ENCODE assay signal across 30 mouse cellular contexts in the genomic region with DNA sequence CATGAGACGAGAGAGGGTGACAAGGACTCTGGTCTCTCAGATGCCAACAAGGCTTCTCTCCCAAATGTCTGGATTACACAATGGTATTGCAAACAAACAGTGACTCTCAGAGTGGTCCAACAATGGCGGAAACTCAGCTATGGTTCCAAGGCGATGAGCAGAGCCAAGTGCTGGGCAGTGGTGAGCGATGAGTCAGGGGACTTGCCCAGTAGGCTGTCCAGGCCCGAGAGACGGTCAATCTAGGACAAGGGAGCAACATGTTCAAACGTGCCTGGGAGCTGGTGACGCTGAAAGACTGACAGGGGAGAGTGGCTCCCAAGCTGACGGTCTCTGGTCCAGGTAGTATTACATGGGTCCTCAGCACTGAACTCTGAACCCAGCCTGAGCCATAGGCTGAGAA. TPM values are rescaled to one million over a fixed set of nuclear protein-coding genes. Genes with fewer than 3 reads are reported as not detected.
DNase-seq lines count a peak whose midpoint lies in the region; ATAC-seq and TF ChIP-seq lines count a peak whose summit lies in the region.
"Had no signal": no experiment of that assay in that cellular context is flagged by ENCODE, and none has a peak within 500 bp of the region (broad histone marks: within the 10 kb centered on the region; RNA-seq: fewer than 3 reads in every experiment).

No protein-coding gene starts in this region.

- TF ChIP-seq POLR2A in CH12.LX (IDR thresholded peaks at IDR 0.05; ENCODE audit: low read depth, low read length), result no peak
- no peak for TF ChIP-seq POLR2A in thymus, adult 2 months (IDR thresholded peaks at IDR 0.05; ENCODE audit: control insufficient read depth, extremely low read depth, insufficient read depth, low read length, poor library complexity)

- H3K9me3 ChIP-seq in CH12.LX (replicated peaks; ENCODE audit: low read length), result peaks cover 14% of the 10 kb centered on the region
- H3K9me3 ChIP-seq: embryonic facial prominence, embryonic 12.5 days; embryonic facial prominence, embryonic 15.5 days; forebrain, embryonic 12.5 days; forebrain, embryonic 15.5 days; heart, embryonic 10.5 days; heart, embryonic 13.5 days had no signal

- H3K27me3 ChIP-seq in CH12.LX (replicated peaks), result no peaks in the 10 kb centered on the region
- no peaks in the 10 kb centered on the region for H3K27me3 ChIP-seq in thymus, adult 2 months (ENCODE audit: control insufficient read depth, insufficient read depth, low read length)
- H3K27me3 ChIP-seq: embryonic facial prominence, embryonic 12.5 days; embryonic facial prominence, embryonic 15.5 days; forebrain, embryonic 15.5 days; heart, embryonic 13.5 days had no signal

- no peak overlapping the region for H3K9ac ChIP-seq in CH12.LX (ENCODE audit: insufficient read depth, low read depth)
- H3K9ac ChIP-seq: embryonic facial prominence, embryonic 12.5 days; embryonic facial prominence, embryonic 15.5 days; forebrain, embryonic 12.5 days; forebrain, embryonic 15.5 days; heart, embryonic 13.5 days; hindbrain, embryonic 14.5 days had no signal

- DNase-seq in lung, postnatal 36 days, result peak; percentile 15
- no peak for DNase-seq in lung, adult 18-20 months
- DNase-seq in CH12.LX (ENCODE audit: extremely low read depth), result no peak
- peak; percentile 33 for DNase-seq in NIH3T3 (ENCODE audit: low read depth)
- DNase-seq in skeletal muscle tissue, adult 2 months (ENCODE audit: low read depth, low spot score), result peak; percentile 18
- no peak for DNase-seq in thymus, adult 2 months
- DNase-seq: adrenal gland, postnatal 10 days; adrenal gland, postnatal 36 days; cerebellum, adult 18-20 months; cerebellum, adult 9-10 months; cerebellum, postnatal 14 days; gastrocnemius, postnatal 10 days; gastrocnemius, postnatal 36 days; heart, adult 2 months; heart, postnatal 14 days; heart, postnatal 4 days had no signal

- H3K36me3 ChIP-seq in CH12.LX (replicated peaks in 1 of 2; ENCODE audit: control insufficient read depth in 1 of 2, insufficient read depth in 1 of 2, low read length in 1 of 2), result no peaks in the 10 kb centered on the region
- H3K36me3 ChIP-seq in thymus, adult 2 months (ENCODE audit: control insufficient read depth, insufficient read depth, low read length), result no peaks in the 10 kb centered on the region
- H3K36me3 ChIP-seq: embryonic facial prominence, embryonic 12.5 days; embryonic facial prominence, embryonic 15.5 days; forebrain, embryonic 12.5 days; forebrain, embryonic 15.5 days; heart, embryonic 10.5 days; heart, embryonic 13.5 days had no signal

- no peaks in the 10 kb centered on the region for H3K79me2 ChIP-seq in CH12.LX (replicated peaks; ENCODE audit: control insufficient read depth, extremely low read depth, insufficient read depth, poor library complexity, severe bottlenecking)

- TF ChIP-seq CTCF in CH12.LX (conservative IDR thresholded peaks at IDR 0.05 in 1 of 2, IDR thresholded peaks at IDR 0.05 in 1 of 2; ENCODE audit: low read depth in 2 of 2, low read length in 2 of 2), result no peak
- TF ChIP-seq CTCF in thymus, adult 2 months (IDR thresholded peaks at IDR 0.05; ENCODE audit: borderline replicate concordance, control insufficient read depth, extremely low read depth, insufficient read depth, low read length, poor library complexity), result no peak

- H3K4me3 ChIP-seq in CH12.LX (replicated peaks in 1 of 3; ENCODE audit: low read depth in 2 of 3, low read length in 2 of 3, poor library complexity in 1 of 3), result no peak overlapping the region
- H3K4me3 ChIP-seq in thymus, adult 2 months (ENCODE audit: control insufficient read depth, insufficient read depth, low read length), result no peak overlapping the region
- H3K4me3 ChIP-seq: embryonic facial prominence, embryonic 12.5 days; embryonic facial prominence, embryonic 15.5 days; forebrain, embryonic 12.5 days; forebrain, embryonic 15.5 days; heart, adult 2 months; heart, embryonic 10.5 days; heart, embryonic 13.5 days had no signal

- ATAC-seq in frontal cortex, adult (ENCODE audit: low TSS enrichment), result no peak
- ATAC-seq: forebrain, embryonic 15.5 days; hindbrain, postnatal 0 days; inflammation-experienced regulatory T-cells, adult 6 months; intestine, embryonic 16.5 days; Patski had no signal

- no peak for TF ChIP-seq RAD21 in CH12.LX (IDR thresholded peaks at IDR 0.05; ENCODE audit: low read depth, low read length)

- TF ChIP-seq EP300 in CH12.LX (IDR thresholded peaks at IDR 0.05; ENCODE audit: low read length), result no peak

- 87% methylated on average over 9 of the region's 9 CpGs for WGBS in thymus, adult 2 months

- in situ Hi-C loops in CH12.LX (cut with MboI; ENCODE audit: low pct_ligation_motif_present, low pct_unique_long_range_greater_than_20kb, low sequenced_read_pairs), result no loop called here

- H3K4me2 ChIP-seq in CH12.LX (ENCODE audit: insufficient read depth, low read depth, poor library complexity, severe bottlenecking), result no peak overlapping the region
- H3K4me2 ChIP-seq: embryonic facial prominence, embryonic 12.5 days; embryonic facial prominence, embryonic 15.5 days; forebrain, embryonic 12.5 days; forebrain, embryonic 15.5 days; heart, embryonic 13.5 days; hindbrain, embryonic 14.5 days had no signal

- H3K27ac ChIP-seq in CH12.LX (ENCODE audit: insufficient read depth, low read depth), result no peak overlapping the region
- H3K27ac ChIP-seq in thymus, adult 2 months (ENCODE audit: control insufficient read depth, insufficient read depth, low read length), result no peak overlapping the region
- H3K27ac ChIP-seq: embryonic facial prominence, embryonic 12.5 days; embryonic facial prominence, embryonic 15.5 days; forebrain, embryonic 12.5 days; forebrain, embryonic 15.5 days; heart, adult 2 months; heart, embryonic 10.5 days; heart, embryonic 13.5 days; hindbrain, embryonic 14.5 days; hindbrain, postnatal 0 days had no signal

- dilution Hi-C loops in CH12.LX (cut with MboI; ENCODE audit: extremely low pct_ligation_motif_present, extremely low pct_unique_long_range_greater_than_20kb, low sequenced_read_pairs), result no loop called here

- peaks cover 23% of the 10 kb centered on the region in 2 experiments for H3K4me1 ChIP-seq in CH12.LX (ENCODE audit: control insufficient read depth in 1 of 2, insufficient read depth in 2 of 2)
- no peaks in the 10 kb centered on the region for H3K4me1 ChIP-seq in thymus, adult 2 months (replicated peaks; ENCODE audit: control insufficient read depth, insufficient read depth, low read length)
- H3K4me1 ChIP-seq: embryonic facial prominence, embryonic 12.5 days; embryonic facial prominence, embryonic 15.5 days; forebrain, embryonic 12.5 days; forebrain, embryonic 15.5 days; heart, embryonic 10.5 days; heart, embryonic 13.5 days had no signal

TF ChIP-seq in CH12.LX, 34 proteins besides CTCF, POLR2A, EP300 and RAD21:
- TF ChIP-seq ZC3H11A (IDR thresholded peaks at IDR 0.05; ENCODE audit: low read depth, low read length), result no peak
- no peak for TF ChIP-seq NRF1 (IDR thresholded peaks at IDR 0.05; ENCODE audit: low read depth, low read length)
- no peak for TF ChIP-seq MAX (IDR thresholded peaks at IDR 0.05; ENCODE audit: low read length)
- TF ChIP-seq CHD1 (IDR thresholded peaks at IDR 0.05; ENCODE audit: low read depth, low read length), result peak; percentile 68; the same call in 1 of the 2 replicates
- TF ChIP-seq IRF4 (IDR thresholded peaks at IDR 0.05; ENCODE audit: low read depth, low read length), result peak; percentile 18; the same call in 1 of the 2 replicates
- TF ChIP-seq JUN (IDR thresholded peaks at IDR 0.05; ENCODE audit: insufficient read depth, low read depth, low read length), result no peak
- no peak for TF ChIP-seq KAT2A (IDR thresholded peaks at IDR 0.05; ENCODE audit: insufficient replicate concordance, low read length)
- TF ChIP-seq BHLHE40 (IDR thresholded peaks at IDR 0.05; ENCODE audit: low read depth, low read length), result 0 out of 2 replicates have a peak, but pooled peaks have one; percentile 15
- no peak for TF ChIP-seq MAFK (IDR thresholded peaks at IDR 0.05; ENCODE audit: insufficient replicate concordance, low read length)
- no peak for TF ChIP-seq POLR2AphosphoS2 (IDR thresholded peaks at IDR 0.05; ENCODE audit: low read depth, low read length)
- TF ChIP-seq HCFC1 (IDR thresholded peaks at IDR 0.05; ENCODE audit: low read depth, low read length), result no peak
- peak; percentile 29; the same call in 1 of the 2 replicates for TF ChIP-seq TCF12 (IDR thresholded peaks at IDR 0.05; ENCODE audit: low read depth, low read length)

RNA-seq across cellular contexts. Expression of a gene that starts 9.1 kb away (rescaled TPM):
- total RNA-seq in CH12.LX (2012; rRNA removed) (11.8 and 12.8 TPM in 2 replicates), CH12.LX (2014; rRNA removed) (10.0 and 11.4 TPM in 2 replicates)
- polyA plus RNA-seq in CH12.LX (2012; ENCODE audit: insufficient read length, low read depth), result 16.4 and 21.0 TPM in 2 replicates
- polyA plus RNA-seq in thymus, adult 2 months (2012; rRNA removed), result 0.37 and 0.71 TPM in 2 replicates
- total RNA-seq: adrenal gland, postnatal 36 days; granulocyte monocyte progenitor cell, adult 5-6 weeks; MEL had no signal
- polyA plus RNA-seq: embryonic facial prominence, embryonic 15.5 days; forebrain, embryonic 12.5 days; forebrain, embryonic 15.5 days; inflammation-experienced regulatory T-cells, adult 6 months; intestine, embryonic 16.5 days; Patski had no signal

RNA-seq across cellular contexts. Expression of a gene that starts 29.3 kb away (rescaled TPM):
- total RNA-seq in CH12.LX (2012; rRNA removed) (213 and 339 TPM in 2 replicates), CH12.LX (2014; rRNA removed) (177 and 188 TPM in 2 replicates)
- polyA plus RNA-seq in CH12.LX (2012; ENCODE audit: insufficient read length, low read depth), result 118 and 145 TPM in 2 replicates
- polyA plus RNA-seq in thymus, adult 2 months (2012; rRNA removed), result 17.6 and 27.9 TPM in 2 replicates

RNA-seq across cellular contexts. Expression of a gene that starts 41.4 kb away (rescaled TPM):
- total RNA-seq in CH12.LX (2012; rRNA removed) (72.1 and 84.9 TPM in 2 replicates), CH12.LX (2014; rRNA removed) (67.1 and 84.1 TPM in 2 replicates)
- polyA plus RNA-seq in CH12.LX (2012; ENCODE audit: insufficient read length, low read depth), result 82.1 and 87.2 TPM in 2 replicates
- 63.3 and 97.2 TPM in 2 replicates for polyA plus RNA-seq in thymus, adult 2 months (2012; rRNA removed)

Comparison
In these comparisons a context has a peak if more than half of its experiments do, and no peak if none do; other contexts are left out.
1. DNase-seq: peak in lung, postnatal 36 days (single experiment), NIH3T3 (single experiment) and skeletal muscle tissue, adult 2 months (single experiment); none in lung, adult 18-20 months (0 of 2), CH12.LX (single experiment) and thymus, adult 2 months (single experiment).
2. RNA of a gene that starts 9.1 kb away (polyA plus RNA-seq): 16.4 to 21.0 TPM in CH12.LX; 0.37 to 0.71 TPM in thymus, adult 2 months; every median in the first group is over 10 times any median in the second.